Mouse (Mus musculus): ENCODE measurements around the gene Pgpep1l.
"Not testable (repeated sequence)": the region's sequence is repeated elsewhere in the genome, so short reads cannot be mapped to it uniquely, and the experiment has no call there.

The Pgpep1l gene

DNA sequence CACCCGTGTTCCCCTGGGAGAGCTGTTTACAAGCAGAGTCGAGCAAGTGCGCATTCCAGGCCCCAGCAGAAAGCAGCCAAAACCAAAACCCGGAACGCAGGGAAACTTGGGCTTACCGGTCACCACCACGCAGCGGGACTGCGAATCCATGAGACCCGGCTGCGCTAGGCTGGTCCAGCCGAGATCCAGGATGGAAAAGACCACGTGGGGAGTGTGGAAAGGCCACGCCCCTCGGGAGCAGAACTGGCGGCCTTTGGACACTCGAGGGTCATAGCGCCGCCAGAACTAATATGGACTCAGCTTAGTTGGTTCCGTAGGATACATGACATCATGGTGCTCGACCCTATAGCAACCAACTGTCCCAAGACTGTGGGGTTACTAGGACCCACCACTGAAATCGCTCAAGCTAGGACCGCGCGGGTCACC lies at the start of gene Pgpep1l:
Pgpep1l (minus strand) TSS at position 206 of the 426 bp plus-strand sequence.
- peak in 1 of 2 experiments; percentile 20 for DNase-seq (ENCODE audit: low spot score in 2 of 2)

DNA sequence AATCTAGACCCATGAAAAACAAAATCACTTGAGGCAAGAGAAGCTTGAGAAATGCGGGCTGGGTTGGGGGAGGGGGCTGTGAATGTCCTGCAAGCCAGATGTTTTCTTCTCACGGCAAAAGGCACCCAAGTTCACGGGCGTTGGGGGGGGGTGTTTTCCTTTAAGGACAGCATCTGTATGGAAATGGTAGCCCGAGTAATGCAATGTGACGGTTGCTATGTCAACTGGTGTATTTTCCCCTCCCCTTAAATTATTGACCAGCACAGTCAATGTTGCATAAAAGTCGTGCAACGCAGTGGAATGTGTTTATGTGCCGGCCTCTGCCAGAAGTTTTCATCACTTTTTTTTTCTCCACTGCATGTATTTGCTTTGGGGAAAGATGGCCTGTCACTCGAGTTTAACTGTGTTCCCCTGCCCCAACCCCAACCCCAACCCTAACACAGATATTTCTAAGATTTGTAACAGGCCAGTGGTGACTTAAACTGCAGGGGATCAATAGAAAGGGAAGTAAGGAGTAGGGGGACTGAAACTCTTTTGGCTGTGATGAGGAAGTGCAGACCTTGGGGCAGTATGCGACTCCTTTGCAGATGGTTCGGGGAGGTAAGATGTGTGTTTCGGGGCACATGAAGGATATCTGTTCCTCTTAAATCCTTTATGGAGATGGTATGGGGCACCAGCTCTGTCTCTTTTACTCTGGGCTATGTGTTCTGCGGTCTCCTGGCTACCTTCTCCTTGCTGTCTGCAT lies 49.2 kb upstream of the Pgpep1l start:
- DNase-seq (ENCODE audit: low spot score in 2 of 2) = no peak

DNA sequence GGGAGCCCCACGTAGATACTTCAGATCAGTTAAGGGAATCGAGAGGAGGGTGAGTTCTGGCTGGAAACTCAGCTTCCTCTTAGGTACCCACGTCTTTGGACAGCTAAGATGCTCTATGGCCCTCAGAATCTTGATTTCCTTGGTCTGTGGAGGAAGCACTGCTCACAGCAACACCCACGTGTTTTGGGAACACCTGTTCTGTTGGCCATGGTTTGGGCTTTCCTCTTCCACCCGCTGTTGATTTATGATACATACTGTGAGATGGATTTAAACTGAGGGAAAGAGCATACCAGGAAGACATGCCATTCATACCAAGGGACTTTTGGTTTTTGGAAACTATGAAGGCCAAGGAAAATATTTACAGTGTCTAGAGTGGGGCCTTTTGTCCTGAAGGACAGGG lies 48.4 kb upstream of the Pgpep1l start:
- no peak for DNase-seq (ENCODE audit: low spot score in 2 of 2)

DNA sequence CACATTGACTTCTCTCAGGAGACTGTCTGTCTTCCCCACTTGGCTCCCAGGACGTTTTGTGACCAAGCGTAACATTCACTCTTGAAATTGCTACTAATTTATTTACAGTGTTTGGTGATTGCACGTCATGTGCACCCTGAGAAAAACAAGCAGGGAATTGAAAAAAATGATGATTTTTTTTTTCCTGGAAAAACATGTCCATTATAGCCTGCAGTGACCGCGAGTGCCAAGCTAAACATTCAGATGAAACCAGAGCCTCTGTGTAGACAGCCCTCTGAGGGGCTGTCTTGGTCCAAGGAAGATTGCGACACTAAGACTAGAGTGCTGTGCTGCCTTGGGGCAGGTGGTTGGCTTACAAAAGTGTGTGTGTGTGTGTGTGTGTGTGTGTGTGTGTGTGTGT lies 47.4 kb upstream of the Pgpep1l start:
- DNase-seq (ENCODE audit: low spot score in 2 of 2) = no peak

DNA sequence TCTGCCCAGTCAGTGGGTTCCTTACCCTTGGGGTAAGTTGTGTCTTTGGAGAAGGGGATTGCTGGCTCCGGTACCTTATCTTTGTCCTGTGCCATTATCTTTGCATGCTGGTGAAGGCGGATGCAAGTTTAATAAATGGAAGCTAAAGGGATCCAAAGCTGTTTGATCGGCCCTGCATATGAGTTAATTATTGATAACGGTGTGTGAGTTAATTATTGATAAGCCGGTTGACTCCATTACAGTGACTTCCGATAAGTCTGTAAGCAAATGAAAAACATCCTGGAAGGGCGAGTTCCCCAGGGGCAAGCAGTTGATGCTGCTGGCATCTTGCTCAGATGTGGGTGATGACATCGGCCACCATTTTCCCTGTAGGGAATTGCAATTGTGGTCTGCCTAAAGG lies 42.7 kb upstream of the Pgpep1l start:
- DNase-seq (ENCODE audit: low spot score in 2 of 2) = no peak

DNA sequence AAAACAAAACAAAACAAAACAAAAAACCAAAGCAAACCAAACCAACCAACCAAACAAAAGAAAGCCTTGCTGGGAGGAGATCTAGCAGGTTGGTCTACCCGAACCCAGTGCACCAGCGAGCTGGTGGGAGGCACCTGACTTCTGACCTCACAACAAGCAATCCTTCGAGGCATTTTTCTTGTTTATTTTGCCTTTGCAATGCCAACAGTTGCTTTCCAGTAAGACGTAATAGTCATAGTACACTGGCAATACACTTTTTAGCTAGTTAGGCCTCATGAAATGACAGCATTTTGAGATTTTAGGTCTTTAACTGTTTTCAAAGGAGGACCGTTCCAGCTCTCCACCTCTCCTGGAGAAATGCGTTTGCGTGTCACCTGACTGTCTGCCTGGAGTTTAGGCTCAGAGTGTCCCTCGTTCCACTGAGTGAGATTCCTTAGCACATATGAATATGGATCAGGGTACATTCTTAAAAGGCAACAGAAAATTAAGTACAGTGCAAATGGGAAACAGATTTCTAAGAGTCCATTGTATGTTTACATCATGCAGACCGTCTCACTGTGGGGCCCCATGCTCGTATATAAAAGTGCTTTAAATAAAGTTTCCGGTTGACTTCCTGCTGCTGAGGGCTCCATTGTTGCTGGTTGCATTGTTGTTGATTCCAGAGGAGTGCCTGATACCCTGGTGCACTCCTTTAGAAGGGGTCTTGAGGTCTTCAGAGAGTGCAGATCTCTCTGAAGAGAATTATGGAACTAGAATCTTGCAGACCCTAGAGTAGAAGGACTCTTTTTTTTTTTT lies 41.9 kb upstream of the Pgpep1l start:
- DNase-seq (ENCODE audit: low spot score in 2 of 2) = no peak

DNA sequence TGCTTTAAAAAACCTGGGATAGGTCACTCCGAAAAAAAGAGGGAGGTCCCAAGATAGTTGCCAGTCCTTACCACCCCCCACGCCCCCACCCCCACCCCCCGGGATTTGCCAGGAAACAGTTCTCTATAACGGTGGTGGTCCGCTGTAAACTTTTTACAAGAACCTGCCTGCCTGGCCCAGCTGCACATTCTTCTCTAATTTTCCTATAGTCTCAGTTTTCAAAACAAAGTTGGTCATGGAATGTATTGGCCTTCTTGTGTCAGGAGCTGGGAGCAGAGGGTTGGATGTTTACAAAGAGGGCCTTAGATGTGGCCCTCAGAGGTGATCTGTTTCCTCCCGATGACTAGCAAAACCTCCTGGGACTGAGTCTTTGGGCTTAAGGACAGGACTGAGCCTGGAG lies 39.7 kb upstream of the Pgpep1l start:
- DNase-seq (ENCODE audit: low spot score in 2 of 2) = no peak

DNA sequence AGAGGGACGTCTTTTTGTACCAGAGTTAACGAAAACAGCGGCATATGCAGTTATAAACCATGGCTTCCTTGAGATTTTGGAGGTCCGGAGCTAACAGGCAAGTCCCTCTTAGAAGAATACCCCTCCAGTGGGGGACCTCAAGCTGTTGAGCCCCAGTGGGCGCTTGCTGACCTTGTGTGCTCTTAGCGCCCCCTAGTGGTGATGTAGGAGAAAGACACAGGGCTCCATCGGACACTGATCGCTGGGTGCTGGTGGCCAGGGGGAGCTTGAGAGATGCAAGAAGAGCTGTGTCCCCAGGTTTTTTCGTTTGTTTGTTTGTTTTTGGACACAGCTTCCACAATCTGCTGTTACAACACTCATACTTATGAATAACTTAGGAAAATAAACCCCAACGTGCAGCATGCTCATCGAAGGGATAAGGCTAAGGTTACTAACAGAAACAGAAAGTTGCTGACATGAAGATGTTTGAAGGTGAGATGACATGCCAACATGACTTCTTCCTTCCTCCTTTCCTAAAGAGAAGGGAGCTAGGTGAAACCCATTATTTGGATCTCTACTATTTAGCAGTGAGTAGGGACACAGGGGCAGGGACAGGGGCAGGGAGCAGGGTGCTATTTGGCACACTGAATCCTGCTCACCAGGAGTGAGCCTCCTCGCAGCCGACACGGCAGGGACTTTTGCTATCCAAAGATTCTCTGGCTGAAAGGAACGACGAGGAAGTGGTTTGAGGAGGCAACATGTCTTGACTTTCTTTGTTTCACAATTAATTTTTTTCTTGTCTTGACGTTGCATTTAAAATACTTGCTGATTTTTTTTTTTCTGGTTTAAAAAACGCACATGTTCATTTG lies 38.8 kb upstream of the Pgpep1l start:
- DNase-seq (ENCODE audit: low spot score in 2 of 2) = peak; percentile 32 to 70

DNA sequence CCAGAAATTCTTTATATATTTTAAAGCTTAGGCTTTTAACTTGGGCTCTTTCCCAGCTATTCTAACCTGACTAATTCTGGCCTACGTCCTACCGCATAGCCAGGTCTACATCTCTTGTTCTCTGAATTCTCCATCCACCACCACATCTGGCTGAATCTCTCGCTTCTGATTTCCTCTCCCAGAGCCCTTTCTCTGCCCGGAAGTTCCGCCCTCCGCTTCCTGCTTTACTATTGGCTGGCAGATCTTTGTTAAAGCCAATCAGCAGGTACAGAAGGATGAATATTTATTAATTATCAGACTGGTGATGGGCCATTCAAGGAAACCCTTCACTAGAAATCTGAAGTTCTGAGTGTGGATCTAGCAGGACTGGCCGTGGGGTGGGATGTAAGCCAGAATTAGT lies 37.1 kb upstream of the Pgpep1l start:
- DNase-seq (ENCODE audit: low spot score in 2 of 2) = no peak

DNA sequence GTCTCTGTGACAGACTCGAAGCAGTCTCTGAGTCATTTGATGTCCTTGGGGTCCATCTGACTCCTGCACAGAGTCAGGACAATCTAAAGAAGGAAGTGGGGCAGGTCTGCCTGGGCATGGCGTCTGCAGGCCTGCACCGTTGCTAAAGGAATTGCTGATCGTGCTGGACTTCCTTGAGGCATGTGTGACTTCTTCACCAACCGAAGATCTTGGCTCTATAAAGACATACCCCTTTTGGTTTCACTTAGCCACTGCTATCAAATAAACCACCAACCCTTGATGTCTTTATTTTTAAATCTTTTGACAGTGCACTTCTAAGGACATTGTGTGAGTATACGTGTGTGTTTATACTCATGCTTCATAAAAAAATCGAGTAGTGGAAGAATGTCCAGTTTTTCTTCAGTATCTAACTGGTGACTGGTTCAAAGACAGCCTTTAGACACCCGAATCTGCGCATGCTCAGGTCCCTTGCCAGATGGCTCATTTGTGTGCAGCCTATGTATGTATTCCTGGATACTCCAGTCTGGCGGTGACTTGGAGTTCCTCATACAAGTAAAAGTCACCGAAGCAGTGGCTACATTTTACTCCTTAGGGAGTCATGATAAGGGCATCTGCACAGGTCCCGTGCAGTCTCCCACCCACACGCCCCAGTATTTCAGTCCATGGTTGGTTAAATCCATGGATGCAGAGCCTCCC lies 34.5 kb upstream of the Pgpep1l start:
- no peak for DNase-seq (ENCODE audit: low spot score in 2 of 2)

DNA sequence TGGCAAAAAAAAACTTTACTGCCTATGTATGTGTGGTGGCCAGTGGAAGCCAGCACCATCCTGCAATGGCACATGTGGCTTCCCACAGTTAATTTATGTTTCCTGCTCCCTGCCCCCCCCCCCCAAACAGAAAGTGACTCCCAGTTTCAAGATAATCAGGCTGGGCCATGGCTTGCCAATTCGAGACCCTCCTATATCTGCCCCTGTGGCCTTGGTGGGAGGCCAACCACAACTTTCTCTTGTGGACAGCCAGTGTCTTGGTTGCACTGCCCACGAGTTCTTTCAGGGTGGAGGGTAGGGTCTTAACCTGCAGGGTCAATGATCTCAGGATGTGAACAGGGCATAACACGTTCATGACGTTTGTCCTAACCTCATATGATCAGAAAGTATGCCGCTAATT lies 32.5 kb upstream of the Pgpep1l start:
- DNase-seq (ENCODE audit: low spot score in 2 of 2) = no peak

DNA sequence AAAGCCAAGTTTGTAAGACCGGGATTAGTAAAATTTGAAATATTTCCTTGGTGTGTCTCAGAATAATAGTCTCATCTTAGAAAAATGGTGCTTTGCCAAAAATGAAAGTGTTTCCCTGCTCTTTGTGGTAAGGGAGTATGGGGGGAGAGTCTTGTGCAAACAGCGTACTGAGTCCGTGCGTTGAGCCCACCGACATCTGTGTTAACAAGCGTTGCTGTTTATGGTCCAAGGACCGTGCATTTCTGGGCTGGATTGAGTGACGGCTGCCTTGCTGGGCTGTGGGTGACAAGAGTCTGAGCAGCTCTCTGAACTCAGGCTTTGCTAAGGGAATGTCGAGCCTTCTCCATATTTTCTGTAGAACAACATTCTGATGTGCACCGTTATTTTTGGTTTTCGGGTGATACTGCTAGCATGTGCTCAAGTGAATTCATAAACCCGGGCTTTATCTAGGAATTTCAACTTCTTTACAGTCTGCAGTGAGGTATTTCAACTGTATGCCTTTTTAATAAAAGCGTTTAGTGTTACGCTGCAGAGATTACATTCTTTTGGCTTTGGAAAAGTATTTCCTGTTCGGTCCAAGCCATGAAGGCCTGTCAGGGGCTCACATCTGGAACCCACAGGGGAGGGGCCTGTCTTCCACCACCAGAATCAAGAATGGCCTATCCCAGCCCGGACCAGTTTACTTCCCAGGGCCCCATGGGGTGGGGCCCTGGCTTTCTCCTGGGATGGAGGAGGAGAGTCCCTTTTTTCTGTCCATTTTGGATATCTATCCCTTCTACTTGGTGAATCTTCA lies 30.2 kb upstream of the Pgpep1l start:
- no peak for DNase-seq (ENCODE audit: low spot score in 2 of 2)

DNA sequence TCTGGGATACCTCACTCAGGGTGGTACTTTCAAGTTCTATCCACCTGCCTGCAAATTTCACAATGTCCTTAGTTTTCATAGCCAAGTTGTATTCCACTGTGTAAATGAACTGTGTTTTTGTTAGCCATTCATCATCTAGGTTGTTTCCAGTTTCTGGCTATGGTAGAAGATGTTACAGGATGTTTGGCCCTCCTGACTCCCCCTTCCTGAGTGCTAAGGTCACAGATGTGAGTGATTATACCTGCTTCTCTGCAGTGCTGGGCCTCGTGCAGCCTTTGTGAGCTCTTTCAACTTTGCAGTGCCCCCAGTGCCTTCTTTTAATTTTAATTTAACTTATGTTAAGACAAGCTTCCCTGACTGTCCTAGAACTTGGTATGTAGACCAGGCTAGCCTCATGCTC lies 27.6 kb upstream of the Pgpep1l start:
- DNase-seq (ENCODE audit: low spot score in 2 of 2) = no peak

DNA sequence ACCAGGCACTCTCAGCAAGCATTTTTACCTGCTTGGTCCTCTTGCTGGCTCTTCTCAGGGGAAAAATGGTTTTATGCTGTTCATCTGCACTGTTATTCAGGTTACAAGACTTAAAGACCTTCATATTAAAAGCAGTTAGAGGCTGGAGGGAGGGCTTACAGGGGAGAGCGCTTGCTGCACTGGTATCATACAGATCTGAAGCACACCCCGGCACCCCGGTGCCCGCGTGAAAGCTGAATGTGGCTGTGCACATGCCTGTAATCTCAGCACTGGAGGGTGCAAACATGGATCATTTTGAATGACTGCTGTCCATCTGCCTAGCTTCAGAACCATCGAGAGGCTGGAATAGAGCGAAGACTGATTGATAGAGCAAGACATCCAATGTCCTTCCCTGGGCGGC lies 25.0 kb upstream of the Pgpep1l start:
- DNase-seq (ENCODE audit: low spot score in 2 of 2) = no peak

DNA sequence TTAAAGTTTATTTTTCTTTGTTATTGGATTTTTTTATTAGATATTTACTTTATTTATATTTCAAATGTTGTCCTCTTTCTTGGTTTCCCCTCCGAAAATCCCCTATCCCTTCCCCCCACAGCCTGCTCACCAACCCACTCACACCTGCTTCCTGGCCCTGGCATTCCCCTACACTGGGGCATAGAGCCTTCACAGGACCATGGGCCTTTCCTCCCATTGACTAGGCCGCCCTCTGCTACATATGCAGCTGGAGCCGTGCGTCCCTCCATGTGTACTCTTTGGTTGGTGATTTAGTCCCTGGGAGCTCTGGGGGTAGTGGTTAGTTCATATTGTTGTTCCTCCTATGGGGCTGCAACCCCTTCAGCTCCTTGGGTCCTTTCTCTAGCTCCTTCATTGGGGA lies 24.0 kb upstream of the Pgpep1l start:
- DNase-seq (ENCODE audit: low spot score in 2 of 2) = not testable (repeated sequence)

DNA sequence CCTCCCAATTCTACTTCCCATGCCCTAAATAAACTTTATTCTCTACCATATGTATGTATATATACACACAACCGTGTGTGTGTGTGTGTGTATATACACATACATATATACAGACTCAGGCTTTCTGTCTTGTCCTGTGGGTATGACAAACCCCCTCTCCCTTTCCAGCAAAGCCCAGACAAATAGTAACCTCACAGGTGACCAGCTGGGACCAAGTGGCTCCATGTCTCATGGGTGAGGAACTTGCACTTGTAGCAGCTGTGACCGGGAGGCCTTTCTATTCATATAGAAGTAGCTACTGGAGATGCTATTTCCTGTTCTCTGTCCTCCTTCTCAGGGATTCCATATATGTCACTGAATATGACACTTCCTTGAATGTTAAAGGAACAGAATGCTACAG lies 23.5 kb upstream of the Pgpep1l start:
- no peak for DNase-seq (ENCODE audit: low spot score in 2 of 2)

DNA sequence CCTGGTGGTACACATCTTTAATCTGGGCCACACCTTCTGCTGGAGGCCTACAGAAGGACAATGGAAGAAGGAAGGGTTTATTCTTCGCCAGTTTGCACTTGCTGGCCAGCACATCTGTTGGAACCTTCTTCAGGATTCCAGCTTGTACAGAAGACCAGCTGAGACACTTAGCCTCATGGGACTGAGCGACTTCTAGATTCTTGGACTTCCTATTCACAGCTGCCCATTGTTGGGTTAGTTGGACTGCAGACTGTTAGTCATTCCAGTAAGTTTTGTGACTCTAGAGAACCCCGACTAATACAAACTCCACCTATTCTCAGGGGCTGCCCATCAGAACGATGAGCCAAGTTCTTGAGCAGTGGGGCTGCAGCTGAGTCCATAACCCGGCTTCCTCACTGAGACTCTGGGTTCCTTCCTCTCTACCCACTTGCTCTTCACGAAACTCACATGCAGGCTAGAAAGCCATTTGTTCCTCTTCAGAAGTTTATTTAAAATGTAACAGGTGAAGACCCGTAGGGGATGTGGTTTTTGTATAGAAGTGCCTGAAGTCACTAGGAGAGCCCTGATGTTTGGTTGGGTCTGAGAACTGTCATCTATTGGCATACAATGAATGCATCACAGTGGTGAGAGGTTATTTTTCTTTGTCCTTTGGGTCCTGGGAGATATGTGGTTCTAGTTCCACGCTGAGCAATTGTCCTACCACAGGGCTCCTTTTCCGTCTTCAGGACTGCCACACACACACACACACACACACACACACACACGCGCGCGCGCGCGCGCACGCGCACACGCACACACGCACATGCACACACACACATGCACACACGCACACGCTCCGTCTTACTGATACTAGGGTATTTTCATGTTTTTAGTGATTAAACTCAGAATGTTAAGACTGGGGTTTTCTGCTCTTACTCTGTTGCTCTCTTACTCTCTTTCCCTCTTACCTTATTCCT lies 22.8 kb upstream of the Pgpep1l start:
- DNase-seq (ENCODE audit: low spot score in 2 of 2) = no peak

DNA sequence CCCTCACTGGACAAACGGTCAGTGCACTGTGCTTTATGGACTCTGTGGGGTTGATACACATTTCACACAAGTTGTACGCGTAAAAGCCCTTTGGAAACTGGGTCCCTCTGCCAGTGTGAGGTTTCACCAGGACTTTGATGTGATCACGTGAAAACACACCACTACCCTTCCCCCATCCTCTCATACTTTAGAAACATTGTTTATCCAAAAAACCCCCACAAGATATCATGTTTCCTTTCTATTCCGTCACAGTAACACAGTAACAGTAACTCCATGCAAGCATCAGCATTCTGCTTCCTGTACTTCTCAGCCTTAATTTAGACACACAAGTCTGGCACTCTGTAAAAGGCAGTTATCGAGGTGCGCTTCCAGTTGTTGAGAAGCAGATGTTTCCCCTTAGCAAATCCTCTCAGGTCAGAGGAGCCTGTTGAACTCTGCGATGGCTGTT lies 21.8 kb upstream of the Pgpep1l start:
- no peak for DNase-seq (ENCODE audit: low spot score in 2 of 2)

DNA sequence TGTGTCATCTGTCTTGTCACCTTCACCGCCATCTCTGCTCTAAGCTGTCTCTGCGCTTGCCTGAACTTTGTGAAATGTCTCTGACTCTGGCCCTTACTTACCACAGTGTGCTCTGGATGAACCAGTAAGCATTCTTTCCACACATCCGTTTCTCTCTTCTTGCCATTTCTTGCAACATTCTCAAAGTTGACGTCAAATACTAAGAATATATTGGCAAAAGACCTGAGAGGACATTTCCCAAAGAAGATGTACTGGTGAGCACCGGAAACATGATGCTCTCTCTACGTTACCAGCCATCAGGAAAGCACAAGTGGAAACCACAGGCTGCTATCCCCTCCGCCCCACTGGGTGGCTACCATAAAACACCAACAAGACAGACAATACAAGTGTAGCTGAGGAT lies 19.7 kb upstream of the Pgpep1l start:
- no peak for DNase-seq (ENCODE audit: low spot score in 2 of 2)

DNA sequence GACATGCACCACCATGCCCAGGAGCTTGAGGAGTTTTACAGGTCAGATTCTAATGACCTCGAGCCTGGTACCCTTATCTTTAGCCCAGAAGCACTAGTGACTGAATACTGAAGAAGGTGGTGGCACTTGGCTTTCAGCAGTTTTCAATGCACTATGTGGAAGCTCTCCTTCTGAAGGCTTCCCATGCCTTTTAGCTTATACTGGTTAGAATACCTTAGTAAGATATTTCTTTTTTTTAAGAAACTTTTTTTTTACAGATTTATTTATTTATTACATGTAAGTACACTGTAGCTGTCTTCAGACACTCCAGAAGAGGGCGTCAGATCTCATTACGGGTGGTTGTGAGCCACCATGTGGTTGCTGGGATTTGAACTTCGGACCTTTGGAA lies 19.1 kb upstream of the Pgpep1l start:
- not testable (repeated sequence) for DNase-seq (ENCODE audit: low spot score in 2 of 2)

Measured in frontal cortex, postnatal 10 days (tissue).